Mouse (Mus musculus): Measurements from ENCODE around the gene Plscr5.
A peak's percentile ranks its signal among the peaks of the same experiment; 100 is the strongest.
"Not testable (repeated sequence)": the region's sequence is repeated elsewhere in the genome, so short reads cannot be mapped to it uniquely, and the experiment has no call there.

Plscr5 gene

GRCm38 (mm10) chr9:92192636-92193035 is at the start of gene Plscr5:
Gene Plscr5 (plus strand): TSS chr9:92192936.
- not testable (repeated sequence) for DNase-seq (ENCODE audit: low spot score in 2 of 2)

GRCm38 (mm10) chr9:92147555-92148248 is 45.0 kb upstream of the Plscr5 start:
- DNase-seq (ENCODE audit: low spot score in 2 of 2), result peak in 1 of 2 experiments; percentile 3

GRCm38 (mm10) chr9:92162213-92162612 is 30.5 kb upstream of the Plscr5 start:
- DNase-seq (ENCODE audit: low spot score in 2 of 2), result no peak

GRCm38 (mm10) chr9:92173318-92173985 is 19.3 kb upstream of the Plscr5 start:
- no peak for DNase-seq (ENCODE audit: low spot score in 2 of 2)

GRCm38 (mm10) chr9:92174176-92175075 is 18.3 kb upstream of the Plscr5 start:
- no peak for DNase-seq (ENCODE audit: low spot score in 2 of 2)

GRCm38 (mm10) chr9:92178861-92179469 is 13.8 kb upstream of the Plscr5 start:
- no peak for DNase-seq (ENCODE audit: low spot score in 2 of 2)

- DNase-seq (ENCODE audit: low spot score in 2 of 2), result no peak
Observed at GRCm38 (mm10) chr9:92191295-92191694, 1.4 kb upstream of the Plscr5 start.

- DNase-seq (ENCODE audit: low spot score in 2 of 2), result no peak
Observed at GRCm38 (mm10) chr9:92198408-92198807, 5.7 kb downstream of the Plscr5 start.

GRCm38 (mm10) chr9:92199564-92199963 is 6.8 kb downstream of the Plscr5 start:
- no peak for DNase-seq (ENCODE audit: low spot score in 2 of 2)

- DNase-seq (ENCODE audit: low spot score in 2 of 2), result no peak
Observed at GRCm38 (mm10) chr9:92204397-92204796, 11.7 kb downstream of the Plscr5 start.

- DNase-seq (ENCODE audit: low spot score in 2 of 2), result peak; percentile 10 to 43
Observed at GRCm38 (mm10) chr9:92207307-92207706, 14.6 kb downstream of the Plscr5 start.

- DNase-seq (ENCODE audit: low spot score in 2 of 2), result no peak
Observed at GRCm38 (mm10) chr9:92207757-92208156, 15.0 kb downstream of the Plscr5 start.

- no peak for DNase-seq (ENCODE audit: low spot score in 2 of 2)
Observed at GRCm38 (mm10) chr9:92209850-92210249, 17.1 kb downstream of the Plscr5 start.

GRCm38 (mm10) chr9:92210386-92210967 is 17.7 kb downstream of the Plscr5 start:
- no peak for DNase-seq (ENCODE audit: low spot score in 2 of 2)

- DNase-seq (ENCODE audit: low spot score in 2 of 2), result no peak
Observed at GRCm38 (mm10) chr9:92211048-92211447, 18.3 kb downstream of the Plscr5 start.

- no peak for DNase-seq (ENCODE audit: low spot score in 2 of 2)
Observed at GRCm38 (mm10) chr9:92217484-92217883, 24.7 kb downstream of the Plscr5 start.

GRCm38 (mm10) chr9:92217896-92218295 is 25.2 kb downstream of the Plscr5 start:
- DNase-seq (ENCODE audit: low spot score in 2 of 2), result no peak

GRCm38 (mm10) chr9:92220151-92220550 is 27.4 kb downstream of the Plscr5 start:
- no peak for DNase-seq (ENCODE audit: low spot score in 2 of 2)

GRCm38 (mm10) chr9:92221480-92221879 is 28.7 kb downstream of the Plscr5 start:
- DNase-seq (ENCODE audit: low spot score in 2 of 2), result no peak

- DNase-seq (ENCODE audit: low spot score in 2 of 2), result no peak
Observed at GRCm38 (mm10) chr9:92224598-92225231, 32.0 kb downstream of the Plscr5 start.

GRCm38 (mm10) chr9:92226127-92226655 is 33.5 kb downstream of the Plscr5 start:
- peak in 1 of 2 experiments; percentile 5 for DNase-seq (ENCODE audit: low spot score in 2 of 2)
